Mouse (Mus musculus) limb, embryonic 14.5 days (tissue): ENCODE measurements around the gene Ncf1. TPM values are rescaled to one million over a fixed set of nuclear protein-coding genes. Genes with fewer than 3 reads are reported as not detected.

Source experiments
- ATAC-seq: fragments of 200-750 bp; cut with Nextera tagmentation; 2 replicates; pipeline ENCODE4 v1.8.0; 2017; ENCODE audit warnings: low read depth, moderate number of reproducible peaks, moderate TSS enrichment; ENCODE audit not compliant: low FRiP score
- DNase-seq: peaks from one replicate; pipeline ENCODE4 v3.0.0-alpha.2; 2015; ENCODE audit warnings: low spot score
- H3K27ac ChIP-seq: fragments of 300-500 bp; sonication (generic); replicated peaks from 2 replicates; pipeline ENCODE4 v1.5.1; 2014; ENCODE audit warnings: low read depth, mild to moderate bottlenecking, low read length, moderate library complexity, mixed read lengths
- H3K27me3 ChIP-seq: fragments of 300-500 bp; sonication (generic); 2 replicates; pipeline ENCODE4 v1.6.1; 2014; ENCODE audit warnings: low read length, mixed read lengths; ENCODE audit not compliant: control insufficient read depth, insufficient read depth
- H3K36me3 ChIP-seq: fragments of 300-500 bp; sonication (generic); 2 replicates; pipeline ENCODE4 v1.6.1; 2014; ENCODE audit warnings: mild to moderate bottlenecking, low read length, moderate library complexity, mixed read lengths; ENCODE audit not compliant: control insufficient read depth, insufficient read depth
- H3K4me1 ChIP-seq: fragments of 300-500 bp; sonication (generic); 2 replicates; pipeline ENCODE4 v1.6.1; 2014; ENCODE audit warnings: antibody characterized with exemption, low read length, mixed read lengths; ENCODE audit not compliant: control insufficient read depth, insufficient read depth
- H3K4me2 ChIP-seq: fragments of 300-500 bp; sonication (generic); replicated peaks from 2 replicates; pipeline ENCODE4 v1.6.1; 2014; ENCODE audit warnings: low read depth, mild to moderate bottlenecking, low read length, moderate library complexity; ENCODE audit not compliant: severe bottlenecking
- H3K4me3 ChIP-seq: fragments of 300-500 bp; sonication (generic); replicated peaks from 2 replicates; pipeline ENCODE4 v1.5.1; 2014; ENCODE audit warnings: low read length
- H3K9ac ChIP-seq: fragments of 300-500 bp; sonication (generic); 2 replicates; pipeline ENCODE4 v1.6.1; 2014; ENCODE audit warnings: mild to moderate bottlenecking, low read depth, low read length, moderate library complexity; ENCODE audit not compliant: severe bottlenecking
- H3K9me3 ChIP-seq: fragments of 300-500 bp; sonication (generic); 2 replicates; pipeline ENCODE4 v1.6.1; 2016; ENCODE audit warnings: low read length; ENCODE audit not compliant: control insufficient read depth
- POLR2A ChIP-seq: fragments of 200-500 bp; IDR thresholded peaks from 2 replicates; pipeline ENCODE4 v1.8.0; 2012; ENCODE audit warnings: inconsistent platforms, mild to moderate bottlenecking, moderate library complexity, borderline replicate concordance; ENCODE audit not compliant: insufficient read depth, insufficient read length; ENCODE audit errors: extremely low read depth
- WGBS: fragments of 180-500 bp; shearing (Covaris S2); extraction: QIAGEN DNeasy Blood & Tissue Kit; methylation state at CpG from one replicate; pipeline ENCODE4 v1.1.7; 2014; 5-methylcytosine and 5-hydroxymethylcytosine counted together
- polyA plus RNA-seq, 2 experiments: library from polyadenylated mRNA; depleted of rRNA in 1 of 2; stranded (reverse) in 1 of 2; unstranded in 1 of 2; fragments of >200 nt; fragmentation: Nextera tagmentation in 1 of 2; extraction: Ambion mirVana in 1 of 2; gene quantifications; 2 replicates each; pipeline versions ENCODE4 v1.2.1 to v1.2.3; 2012 to 2014

The Ncf1 gene
- polyA plus RNA-seq, 2 experiments, result 8.3 to 8.4 TPM

DNA sequence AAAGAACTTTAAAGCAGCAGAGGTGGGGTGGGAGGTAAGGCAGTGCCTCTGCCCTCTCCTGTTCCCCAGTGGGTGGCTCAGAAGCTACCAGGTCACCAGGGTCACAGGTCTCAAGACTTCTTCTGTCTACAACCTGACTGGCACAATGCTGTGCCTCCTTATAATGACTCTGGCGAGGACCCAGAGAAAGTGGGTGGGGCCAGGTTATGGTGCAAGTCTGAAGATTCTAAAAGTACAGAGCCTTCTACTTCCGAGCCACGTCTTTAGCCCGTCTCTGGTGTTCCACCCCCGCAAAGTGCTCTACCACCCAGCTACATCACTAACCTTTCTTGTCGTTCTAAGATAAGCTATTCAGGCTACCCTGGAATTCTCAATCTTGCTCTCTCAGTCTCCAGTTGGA, 2.7 kb upstream of the Ncf1 start:
- no peak overlapping the region for H3K4me2 ChIP-seq
- no peaks in the 10 kb centered on the region for H3K27me3 ChIP-seq
- no peak for DNase-seq
- H3K4me1 ChIP-seq, result peaks cover 27% of the 10 kb centered on the region
- peaks cover 13% of the 10 kb centered on the region for H3K36me3 ChIP-seq
- no peak overlapping the region for H3K4me3 ChIP-seq
- 45% methylated on average over 6 of the region's 6 CpGs for WGBS
- no peak for TF ChIP-seq POLR2A
- no peak overlapping the region for H3K27ac ChIP-seq
- no peaks in the 10 kb centered on the region for H3K9me3 ChIP-seq
- no peak overlapping the region for H3K9ac ChIP-seq
- ATAC-seq, result no peak

DNA sequence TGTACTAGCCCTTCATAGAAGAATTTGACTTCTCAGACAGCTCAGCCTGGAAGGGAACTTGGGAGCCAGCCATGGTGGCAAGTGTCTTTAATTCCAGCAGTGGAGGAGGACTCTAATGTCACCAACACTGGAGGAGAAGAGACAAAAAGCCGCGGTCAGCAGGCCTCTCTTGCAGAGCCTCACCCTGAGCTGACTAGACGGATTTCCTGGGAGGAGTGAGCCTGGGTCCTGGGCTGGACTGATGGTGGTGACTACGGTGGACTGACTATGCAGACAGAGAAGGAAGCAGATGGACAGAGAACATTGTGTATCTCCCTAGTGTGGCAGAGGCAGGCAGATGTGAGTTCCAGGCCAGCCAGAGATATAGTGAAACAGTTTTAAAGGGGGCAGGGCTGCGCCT, 2.0 kb upstream of the Ncf1 start:
- Histone ChIP-seq H3K4me1 (peaks cover 34% of the 10 kb centered on the region), H3K4me3 (no peak overlapping the region)
- 77% methylated on average over 5 of the region's 5 CpGs for WGBS

DNA sequence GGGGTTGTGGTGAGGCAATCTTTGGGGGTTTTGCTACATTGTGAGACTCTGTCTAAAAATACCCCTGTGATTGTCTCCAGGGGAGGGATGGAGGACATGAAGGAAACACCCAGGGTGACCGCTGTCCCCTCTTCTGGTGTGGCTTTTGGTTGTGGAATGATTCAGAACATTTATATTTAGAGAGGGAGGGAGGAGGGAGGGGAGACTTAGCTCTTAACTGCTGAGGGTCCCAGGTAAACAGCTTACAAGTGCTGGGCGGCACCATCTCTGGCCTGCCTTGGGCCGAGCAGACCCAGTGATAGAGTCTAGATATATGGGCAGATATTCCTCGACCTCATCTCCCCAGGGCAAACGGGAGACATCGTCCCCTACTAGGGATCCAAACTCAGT, 1.2 kb downstream of the Ncf1 start:
- Histone ChIP-seq H3K27me3 (no peaks in the 10 kb centered on the region), H3K27ac (no peak overlapping the region), H3K4me1 (peaks cover 15% of the 10 kb centered on the region), H3K4me3 (no peak overlapping the region), H3K9ac (no peak overlapping the region), H3K4me2 (no peak overlapping the region), H3K36me3 (no peaks in the 10 kb centered on the region), H3K9me3 (no peaks in the 10 kb centered on the region)
- 72% methylated on average over 6 of the region's 6 CpGs for WGBS
- no peak for DNase-seq
- no peak for TF ChIP-seq POLR2A
- ATAC-seq, result no peak

More for the DNA sequence above, 2.0 kb upstream of the Ncf1 start:
- H3K27ac ChIP-seq, result no peak overlapping the region
- ATAC-seq (no peak), DNase-seq (no peak)
- no peaks in the 10 kb centered on the region for H3K27me3 ChIP-seq
- no peaks in the 10 kb centered on the region for H3K9me3 ChIP-seq
- H3K4me2 ChIP-seq, result no peak overlapping the region
- no peak overlapping the region for H3K9ac ChIP-seq
- no peak for TF ChIP-seq POLR2A
- H3K36me3 ChIP-seq, result peaks cover 6% of the 10 kb centered on the region; the same call in 1 of the 2 replicates

DNA sequence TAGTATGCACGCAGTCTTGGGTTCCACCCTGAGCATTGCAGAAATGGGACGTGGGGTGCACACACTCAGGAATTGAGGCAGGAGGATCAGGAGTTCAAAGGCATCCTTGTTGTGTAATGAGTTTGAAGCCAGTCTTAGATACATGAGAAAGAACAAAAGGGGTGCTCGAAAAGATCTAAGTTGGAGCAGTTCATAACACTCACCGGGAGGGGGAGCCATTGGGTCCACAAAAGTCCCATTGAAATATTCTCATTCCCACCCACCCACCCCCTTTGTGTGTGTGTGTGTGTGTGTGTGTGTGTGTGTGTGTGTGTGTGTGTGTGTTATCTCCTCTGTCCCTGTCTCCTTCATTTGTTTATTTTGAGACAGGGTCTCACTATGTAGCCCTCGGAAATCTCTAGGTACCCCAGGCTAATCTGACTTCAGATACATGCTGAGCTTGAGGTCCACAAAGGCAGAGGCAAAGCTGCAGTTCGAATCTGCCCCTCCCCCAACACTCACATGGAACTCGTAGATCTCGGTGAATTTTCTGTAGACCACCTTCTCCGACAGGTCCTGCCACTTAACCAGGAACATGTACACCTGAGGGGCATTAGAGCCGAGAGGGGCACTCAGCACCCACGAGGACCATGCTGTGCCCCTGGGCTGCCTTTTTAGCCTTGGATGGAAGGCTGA, 1.7 kb downstream of the Ncf1 start:
- no peaks in the 10 kb centered on the region for H3K9me3 ChIP-seq
- H3K4me3 ChIP-seq, result no peak overlapping the region
- TF ChIP-seq POLR2A, result no peak
- ATAC-seq (no peak), DNase-seq (no peak)
- H3K27ac ChIP-seq, result no peak overlapping the region
- H3K27me3 ChIP-seq, result peaks cover under 1% of the 10 kb centered on the region; the same call in 1 of the 2 replicates
- H3K36me3 ChIP-seq, result no peaks in the 10 kb centered on the region
- H3K9ac ChIP-seq, result no peak overlapping the region
- WGBS, result 33% methylated on average over 10 of the region's 11 CpGs
- H3K4me1 ChIP-seq, result peaks cover 11% of the 10 kb centered on the region
- no peak overlapping the region for H3K4me2 ChIP-seq

DNA sequence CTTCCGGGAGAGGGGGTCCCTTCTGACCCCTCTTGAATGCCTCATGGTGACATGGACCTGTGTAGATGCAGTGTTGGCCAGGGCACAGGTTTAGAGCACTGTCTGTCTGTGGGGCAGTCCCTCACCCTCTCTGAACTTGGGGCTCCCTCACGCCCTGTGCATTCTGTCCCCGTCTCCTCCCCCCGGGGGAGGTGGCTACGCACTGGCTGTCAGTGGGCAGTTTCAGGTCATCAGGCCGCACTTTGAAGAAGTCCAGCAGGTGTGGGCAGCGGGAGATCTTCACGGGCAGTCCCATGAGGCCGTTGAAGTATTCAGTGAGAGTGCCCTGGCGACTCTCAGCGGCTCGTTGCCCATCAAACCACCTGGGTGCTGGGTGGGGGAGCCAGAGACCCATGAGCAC, 2.5 kb downstream of the Ncf1 start:
- ATAC-seq (no peak), DNase-seq (no peak)
- H3K4me2 ChIP-seq, result no peak overlapping the region
- WGBS, result 64% methylated on average over 12 of the region's 12 CpGs
- H3K4me1 ChIP-seq, result peaks cover 9% of the 10 kb centered on the region
- peaks cover 8% of the 10 kb centered on the region; the same call in 1 of the 2 replicates for H3K27me3 ChIP-seq
- no peak for TF ChIP-seq POLR2A
- H3K36me3 ChIP-seq, result no peaks in the 10 kb centered on the region
- H3K4me3 ChIP-seq, result no peak overlapping the region
- H3K9ac ChIP-seq, result no peak overlapping the region; the same call in 1 of the 2 replicates
- H3K27ac ChIP-seq, result no peak overlapping the region
- H3K9me3 ChIP-seq, result no peaks in the 10 kb centered on the region
